Mouse (Mus musculus) stomach, postnatal 0 days (tissue): ENCODE results near the gene Fcgr3.

Source experiments
- CTCF ChIP-seq: IDR thresholded peaks from 2 replicates; pipeline ENCODE4 v1.5.1; 2016; ENCODE audit warnings: antibody characterized with exemption, low read depth, mild to moderate bottlenecking, moderate library complexity
- EP300 ChIP-seq: optimal IDR thresholded peaks from 2 replicates; pipeline ENCODE3; 2016; ENCODE audit warnings: antibody characterized with exemption

GRCm38 (mm10) chr1:171110659-171111019 is 45.9 kb upstream of the Fcgr3 start:
- TF ChIP-seq CTCF, result no peak
- no peak for TF ChIP-seq EP300
